Mouse (Mus musculus) testis, adult 2 months (tissue): Measurements from ENCODE around the gene Cblc. TPM values are rescaled to one million over a fixed set of nuclear protein-coding genes. Genes with fewer than 3 reads are reported as not detected.

Experiments used
- H3K27ac ChIP-seq: fragments of 200-500 bp; 2 replicates; pipeline ENCODE4 v1.5.1; 2012; ENCODE audit warnings: low read depth, low read length; ENCODE audit not compliant: control insufficient read depth, insufficient read depth
- H3K27me3 ChIP-seq: fragments of 200-500 bp; 2 replicates; pipeline ENCODE4 v1.6.1; 2012; ENCODE audit warnings: mild to moderate bottlenecking, low read length, moderate library complexity; ENCODE audit not compliant: control insufficient read depth, insufficient read depth
- H3K36me3 ChIP-seq: fragments of 200-500 bp; 2 replicates; pipeline ENCODE4 v1.6.1; 2012; ENCODE audit warnings: mild to moderate bottlenecking, low read length; ENCODE audit not compliant: control insufficient read depth, insufficient read depth
- H3K4me1 ChIP-seq: fragments of 200-500 bp; 2 replicates; pipeline ENCODE4 v1.6.1; 2012; ENCODE audit warnings: low read length; ENCODE audit not compliant: control insufficient read depth, insufficient read depth
- H3K4me3 ChIP-seq: fragments of 200-500 bp; 2 replicates; pipeline ENCODE4 v1.5.1; 2012; ENCODE audit warnings: low read depth, mild to moderate bottlenecking, low read length, moderate library complexity, mixed read lengths; ENCODE audit not compliant: control insufficient read depth
- CTCF ChIP-seq: fragments of 200-500 bp; IDR thresholded peaks from 2 replicates; pipeline ENCODE4 v1.5.1; 2012; ENCODE audit warnings: low read depth, mild to moderate bottlenecking, inconsistent platforms, low read length, moderate library complexity; ENCODE audit not compliant: control insufficient read depth, insufficient read depth, insufficient replicate concordance
- POLR2A ChIP-seq: fragments of 200-500 bp; IDR thresholded peaks from 2 replicates; pipeline ENCODE4 v1.6.1; 2012; ENCODE audit warnings: low read depth, mild to moderate bottlenecking, inconsistent platforms, low read length, moderate library complexity; ENCODE audit not compliant: control insufficient read depth
- polyA plus RNA-seq: library from polyadenylated mRNA; depleted of rRNA; stranded (reverse); fragments of >200 nt; gene quantifications from 2 replicates; pipeline ENCODE4 v1.2.3, GENCODE M21; 2012

Cblc gene
- polyA plus RNA-seq, 1 experiment: not detected

GRCm38 (mm10) chr7:19777049-19777723 lies 19.4 kb downstream of the Cblc start:
- Histone ChIP-seq H3K27ac (no peak overlapping the region), H3K4me1 (peaks cover 3% of the 10 kb centered on the region), H3K36me3 (no peaks in the 10 kb centered on the region), H3K4me3 (no peak overlapping the region), H3K27me3 (no peaks in the 10 kb centered on the region)
- no peak for TF ChIP-seq CTCF
- no peak for TF ChIP-seq POLR2A

GRCm38 (mm10) chr7:19771682-19772081 lies 24.9 kb downstream of the Cblc start:
- Histone ChIP-seq H3K36me3 (no peaks in the 10 kb centered on the region), H3K4me1 (peaks cover 18% of the 10 kb centered on the region), H3K27me3 (no peaks in the 10 kb centered on the region), H3K27ac (no peak overlapping the region), H3K4me3 (no peak overlapping the region)
- TF ChIP-seq CTCF: no peak
- TF ChIP-seq POLR2A: no peak

GRCm38 (mm10) chr7:19770984-19771391 lies 25.6 kb downstream of the Cblc start, which contains the start of gene Bcam:
Bcam (minus strand) TSS chr7:19771016.
- Histone ChIP-seq H3K4me3 (peak within 1 kb of the TSS; percentile 65), H3K27me3 (no peaks in the 10 kb centered on the region), H3K27ac (no peak within 1 kb of the TSS; the same call in none of the 2 replicates), H3K4me1 (peaks cover 20% of the 10 kb centered on the region), H3K36me3 (no peaks in the 10 kb centered on the region)
- TF ChIP-seq CTCF (no peak), POLR2A (no peak)

GRCm38 (mm10) chr7:19770375-19770754 lies 26.2 kb downstream of the Cblc start:
- Histone ChIP-seq H3K36me3 (no peaks in the 10 kb centered on the region), H3K4me1 (peaks cover 21% of the 10 kb centered on the region), H3K4me3 (peak overlapping the region; percentile 65), H3K27ac (no peak overlapping the region; the same call in 1 of the 2 replicates), H3K27me3 (no peaks in the 10 kb centered on the region)
- TF ChIP-seq POLR2A: no peak
- no peak for TF ChIP-seq CTCF

- H3K4me1 ChIP-seq: peaks cover 26% of the 10 kb centered on the region
- no peak overlapping the region; the same call in 1 of the 2 replicates for H3K27ac ChIP-seq
- H3K4me3 ChIP-seq: peak overlapping the region; percentile 65
- no peaks in the 10 kb centered on the region for H3K27me3 ChIP-seq
- TF ChIP-seq POLR2A: no peak
- TF ChIP-seq CTCF: no peak
- H3K36me3 ChIP-seq: no peaks in the 10 kb centered on the region
Observed at GRCm38 (mm10) chr7:19769434-19770374, 26.9 kb downstream of the Cblc start.

- Histone ChIP-seq H3K27me3 (no peaks in the 10 kb centered on the region), H3K27ac (no peak overlapping the region), H3K4me3 (no peak overlapping the region), H3K36me3 (no peaks in the 10 kb centered on the region), H3K4me1 (peaks cover 33% of the 10 kb centered on the region)
- TF ChIP-seq CTCF: no peak
- TF ChIP-seq POLR2A: no peak
Observed at GRCm38 (mm10) chr7:19769001-19769400, 27.6 kb downstream of the Cblc start.

- no peak overlapping the region for H3K4me3 ChIP-seq
- H3K36me3 ChIP-seq: no peaks in the 10 kb centered on the region
- no peak overlapping the region for H3K27ac ChIP-seq
- H3K27me3 ChIP-seq: no peaks in the 10 kb centered on the region
- peaks cover 40% of the 10 kb centered on the region for H3K4me1 ChIP-seq
- TF ChIP-seq POLR2A (no peak), CTCF (no peak)
Observed at GRCm38 (mm10) chr7:19768251-19768650, 28.4 kb downstream of the Cblc start.
